Mouse (Mus musculus): Measurements from ENCODE around the gene Cped1.
"Not testable (repeated sequence)": the region's sequence is repeated elsewhere in the genome, so short reads cannot be mapped to it uniquely, and the experiment has no call there.

Cped1 gene

GRCm38 (mm10) chr6:22026761-22027594 lies 41.3 kb downstream of the Cped1 start:
- DNase-seq (ENCODE audit: low spot score), result no peak

- DNase-seq (ENCODE audit: low spot score), result no peak
Measured at GRCm38 (mm10) chr6:22027854-22028253, 42.1 kb downstream of the Cped1 start.

GRCm38 (mm10) chr6:22030381-22030780 lies 44.7 kb downstream of the Cped1 start:
- no peak for DNase-seq (ENCODE audit: low spot score)

GRCm38 (mm10) chr6:22033188-22033587 lies 47.5 kb downstream of the Cped1 start:
- no peak for DNase-seq (ENCODE audit: low spot score)

- no peak for DNase-seq (ENCODE audit: low spot score)
Measured at GRCm38 (mm10) chr6:22035408-22035807, 49.7 kb downstream of the Cped1 start.

- DNase-seq (ENCODE audit: low spot score), result no peak
Measured at GRCm38 (mm10) chr6:22035895-22036294, 50.2 kb downstream of the Cped1 start.

GRCm38 (mm10) chr6:22036396-22036795 lies 50.7 kb downstream of the Cped1 start:
- no peak for DNase-seq (ENCODE audit: low spot score)

GRCm38 (mm10) chr6:22036911-22037310 lies 51.2 kb downstream of the Cped1 start:
- DNase-seq (ENCODE audit: low spot score), result no peak

GRCm38 (mm10) chr6:22037441-22038050 lies 51.8 kb downstream of the Cped1 start:
- DNase-seq (ENCODE audit: low spot score), result no peak

- DNase-seq (ENCODE audit: low spot score), result not testable (repeated sequence)
Measured at GRCm38 (mm10) chr6:22039666-22040065, 54.0 kb downstream of the Cped1 start.

GRCm38 (mm10) chr6:22044880-22045605 lies 59.3 kb downstream of the Cped1 start:
- DNase-seq (ENCODE audit: low spot score), result no peak

- DNase-seq (ENCODE audit: low spot score), result no peak
Measured at GRCm38 (mm10) chr6:22047101-22047500, 61.4 kb downstream of the Cped1 start.

- no peak for DNase-seq (ENCODE audit: low spot score)
Measured at GRCm38 (mm10) chr6:22049093-22049492, 63.4 kb downstream of the Cped1 start.

- DNase-seq (ENCODE audit: low spot score), result no peak
Measured at GRCm38 (mm10) chr6:22051526-22051925, 65.8 kb downstream of the Cped1 start.

- DNase-seq (ENCODE audit: low spot score), result no peak
Measured at GRCm38 (mm10) chr6:22053014-22053413, 67.3 kb downstream of the Cped1 start.

GRCm38 (mm10) chr6:22064341-22064740 lies 78.6 kb downstream of the Cped1 start:
- peak; percentile 24 for DNase-seq (ENCODE audit: low spot score)

- no peak for DNase-seq (ENCODE audit: low spot score)
Measured at GRCm38 (mm10) chr6:22070603-22071322, 85.0 kb downstream of the Cped1 start.

- no peak for DNase-seq (ENCODE audit: low spot score)
Measured at GRCm38 (mm10) chr6:22071323-22071840, 85.7 kb downstream of the Cped1 start.

GRCm38 (mm10) chr6:22072737-22073136 lies 87.0 kb downstream of the Cped1 start:
- DNase-seq (ENCODE audit: low spot score), result no peak

- no peak for DNase-seq (ENCODE audit: low spot score)
Measured at GRCm38 (mm10) chr6:22074232-22075083, 88.7 kb downstream of the Cped1 start.

- DNase-seq (ENCODE audit: low spot score), result no peak
Measured at GRCm38 (mm10) chr6:22078686-22079264, 93.1 kb downstream of the Cped1 start.

Data from urinary bladder, postnatal 14 days (tissue).